Mouse (Mus musculus) embryo, embryonic 11.5 days (tissue): ENCODE results near the gene Hoxa13.

Source experiments
- DNase-seq: peaks from one replicate; pipeline ENCODE4 v3.0.0-alpha.2; 2012; ENCODE audit warnings: low read depth, low spot score

The Hoxa13 gene

GRCm38 (mm10) chr6:52236806-52237205, 23.9 kb downstream of the Hoxa13 start:
- no peak for DNase-seq

DNA sequence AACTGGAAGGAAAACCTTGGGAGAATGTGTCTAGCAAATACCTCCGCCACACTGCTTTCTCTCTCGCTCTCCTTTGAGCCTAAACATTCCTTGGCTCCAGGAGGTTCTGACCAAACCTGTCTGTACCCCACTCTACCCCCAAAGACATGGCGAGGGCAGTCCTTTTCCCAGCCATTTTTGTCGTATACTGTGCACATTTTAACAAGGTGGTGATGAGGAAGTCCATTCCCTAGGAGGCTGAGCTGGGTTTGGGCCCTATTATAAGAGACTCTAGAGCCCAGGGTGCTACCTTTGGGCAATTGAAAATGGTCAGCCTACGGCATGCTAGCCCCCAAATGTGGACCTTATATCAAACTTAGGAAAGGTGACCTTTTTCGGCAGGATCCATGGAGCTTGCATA, 24.8 kb downstream of the Hoxa13 start:
- DNase-seq: no peak

DNA sequence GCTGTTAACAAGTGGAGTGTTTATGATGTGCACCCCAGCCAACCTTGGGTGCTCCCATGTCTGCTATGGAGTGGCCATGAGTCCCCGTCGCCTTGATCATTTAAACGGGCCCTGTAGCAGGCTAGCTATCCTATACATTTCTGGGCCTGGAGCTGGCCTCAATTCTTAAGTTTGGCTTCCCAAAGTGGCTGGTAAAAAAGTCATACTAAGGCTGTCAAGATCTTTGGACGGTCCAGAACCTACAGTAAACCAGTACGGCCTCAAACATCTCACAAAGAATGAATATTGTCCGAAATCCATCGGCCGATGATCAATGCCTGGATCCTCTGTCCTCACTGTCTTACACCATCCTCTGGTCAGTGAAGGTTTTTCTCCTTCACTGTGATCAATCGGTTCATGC, 25.4 kb downstream of the Hoxa13 start:
- no peak for DNase-seq

GRCm38 (mm10) chr6:52234428-52235140, 26.1 kb downstream of the Hoxa13 start:
- no peak for DNase-seq

DNA sequence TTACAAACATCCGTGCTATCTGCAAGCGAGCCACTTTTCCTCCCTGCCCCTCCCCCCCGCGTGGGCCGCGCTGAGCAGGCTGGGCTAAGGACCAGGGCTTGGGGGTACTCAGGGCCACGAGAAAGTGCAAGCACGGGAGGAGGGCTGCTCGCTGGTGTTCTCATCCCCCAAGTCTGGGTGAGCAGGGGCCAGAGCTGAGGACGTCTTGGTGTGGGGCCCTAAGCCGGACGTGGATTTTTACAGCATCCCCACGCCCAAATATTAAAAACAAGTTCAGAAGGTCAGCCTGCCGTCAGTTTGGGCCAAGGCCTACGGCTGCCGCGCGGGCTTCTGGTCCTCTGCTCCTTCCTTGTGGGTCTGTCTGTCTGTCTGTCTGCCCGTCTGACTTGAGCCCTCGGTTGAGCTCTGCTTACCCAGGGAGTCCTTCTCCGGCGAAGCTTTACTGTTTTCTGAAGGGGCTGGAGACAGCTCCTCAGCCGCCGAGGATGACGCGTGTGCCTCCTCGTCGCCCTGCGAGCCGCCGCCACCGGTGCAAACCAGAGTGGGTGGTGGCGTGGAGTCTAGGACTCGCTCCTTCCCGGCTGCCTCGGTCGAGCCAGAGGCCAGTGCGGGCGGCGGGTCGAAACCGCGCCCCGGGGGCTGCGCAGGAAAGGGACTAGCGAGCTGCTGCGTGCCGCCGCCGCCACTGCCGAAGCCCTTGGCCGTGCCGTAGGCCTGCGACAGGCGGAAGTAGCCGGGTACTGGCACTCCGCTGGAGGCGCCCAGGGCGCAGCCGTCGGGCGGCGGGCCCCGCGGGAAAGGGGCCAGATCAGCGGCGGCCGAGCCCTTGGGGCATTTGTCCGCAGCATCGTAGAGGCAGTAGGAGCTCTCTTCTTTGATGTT, 26.9 kb downstream of the Hoxa13 start:
- DNase-seq: no peak

GRCm38 (mm10) chr6:52232984-52233545, 27.6 kb downstream of the Hoxa13 start:
- no peak for DNase-seq

DNA sequence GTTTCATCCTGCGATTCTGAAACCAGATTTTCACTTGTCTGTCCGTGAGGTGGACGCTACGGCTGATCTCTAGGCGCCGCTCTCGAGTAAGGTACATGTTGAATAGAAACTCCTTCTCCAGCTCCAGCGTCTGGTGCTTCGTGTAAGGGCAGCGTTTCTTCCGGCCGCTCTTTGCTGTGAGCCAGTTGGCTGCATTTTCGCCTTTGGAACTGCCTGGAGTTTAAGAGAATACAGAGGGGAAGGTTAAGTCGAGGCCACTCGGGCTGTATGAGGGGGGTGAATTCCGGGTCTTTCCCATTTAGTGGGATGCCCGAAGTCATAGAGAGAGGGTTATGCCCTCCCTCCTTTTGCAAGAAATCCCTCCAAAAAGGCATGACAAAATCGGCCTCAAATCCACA, 28.1 kb downstream of the Hoxa13 start:
- no peak for DNase-seq

- no peak for DNase-seq
Measured at GRCm38 (mm10) chr6:52231885-52232567, 28.7 kb downstream of the Hoxa13 start.

DNA sequence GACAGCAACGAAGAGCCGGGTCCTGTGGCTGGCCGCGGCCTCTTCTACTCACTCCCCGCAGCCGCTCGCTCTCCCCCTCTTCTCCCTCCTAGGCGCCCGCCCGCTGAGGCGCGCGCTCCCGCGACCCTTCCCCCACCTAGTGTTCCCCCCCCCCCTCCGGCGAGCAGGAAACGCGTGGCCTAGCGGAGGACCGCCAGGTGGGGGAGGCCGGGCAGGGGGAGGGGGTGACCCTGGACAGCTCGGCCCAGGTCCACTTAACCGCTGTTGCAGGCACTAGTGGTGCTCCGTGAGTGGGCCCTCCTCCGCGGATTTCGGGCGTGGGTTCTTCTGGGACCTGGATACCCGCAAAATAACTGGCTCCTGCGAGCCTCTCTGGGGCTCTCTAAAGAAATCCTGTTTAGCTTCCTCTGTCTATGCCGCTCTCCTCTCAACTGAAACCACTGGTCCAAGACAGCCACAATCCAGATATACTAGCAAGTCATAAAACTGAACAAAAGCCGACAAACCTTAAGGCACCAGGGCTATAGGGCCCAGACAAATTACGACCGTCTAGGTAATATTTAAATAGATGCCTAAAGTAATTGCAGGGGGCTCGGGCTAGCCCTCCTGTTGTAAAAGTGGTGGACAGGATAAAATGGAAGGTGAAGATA, 30.0 kb downstream of the Hoxa13 start, which contains the start of gene Hoxa9:
Gene Hoxa9, minus strand, starts transcription at position 574 of the 650 bp plus-strand sequence.
- DNase-seq: no peak

DNA sequence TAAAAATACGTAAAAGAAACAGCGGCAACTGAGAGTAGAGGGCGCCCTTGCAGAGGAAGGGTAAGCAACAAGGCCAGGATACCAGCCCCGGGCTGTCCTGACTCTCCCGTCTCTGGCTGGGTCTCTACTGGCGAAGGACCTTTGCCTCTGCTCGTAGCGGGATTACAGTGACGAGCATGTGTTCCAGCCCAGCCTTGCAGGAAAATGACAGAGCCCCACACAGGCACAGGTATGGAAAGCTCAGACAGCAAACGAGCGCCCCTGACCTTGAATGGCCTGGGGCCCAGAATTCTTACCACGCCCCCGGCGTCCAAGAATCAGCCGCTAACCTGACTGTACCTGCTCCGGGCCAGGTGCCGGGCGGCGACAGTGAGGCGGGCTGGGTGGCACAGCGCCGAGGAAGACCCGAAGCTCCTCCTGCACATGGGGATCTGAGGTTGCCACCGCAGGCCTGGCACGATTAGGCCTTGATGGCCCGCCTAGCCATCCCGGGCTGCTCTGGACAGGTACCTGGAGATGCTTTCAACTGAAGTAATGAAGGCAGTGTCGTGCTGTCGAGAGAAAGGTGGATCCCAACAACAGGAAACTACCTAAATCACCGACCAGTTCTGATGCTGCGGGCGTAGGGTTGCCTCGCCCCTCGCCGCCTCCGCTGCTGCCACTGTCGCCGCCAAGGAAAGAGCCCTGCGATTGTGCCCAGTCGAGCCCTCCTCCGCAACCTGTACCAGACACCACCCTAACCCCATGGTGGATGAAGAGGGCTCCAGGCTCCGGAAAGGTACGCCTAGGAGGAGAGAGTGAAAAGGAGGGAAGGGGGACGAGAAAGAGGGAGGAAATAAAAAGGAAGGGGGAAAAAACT, 30.9 kb downstream of the Hoxa13 start:
- no peak for DNase-seq

GRCm38 (mm10) chr6:52228475-52229465, 31.9 kb downstream of the Hoxa13 start:
- DNase-seq: no peak

GRCm38 (mm10) chr6:52227470-52228222, 33.0 kb downstream of the Hoxa13 start:
- DNase-seq: no peak

DNA sequence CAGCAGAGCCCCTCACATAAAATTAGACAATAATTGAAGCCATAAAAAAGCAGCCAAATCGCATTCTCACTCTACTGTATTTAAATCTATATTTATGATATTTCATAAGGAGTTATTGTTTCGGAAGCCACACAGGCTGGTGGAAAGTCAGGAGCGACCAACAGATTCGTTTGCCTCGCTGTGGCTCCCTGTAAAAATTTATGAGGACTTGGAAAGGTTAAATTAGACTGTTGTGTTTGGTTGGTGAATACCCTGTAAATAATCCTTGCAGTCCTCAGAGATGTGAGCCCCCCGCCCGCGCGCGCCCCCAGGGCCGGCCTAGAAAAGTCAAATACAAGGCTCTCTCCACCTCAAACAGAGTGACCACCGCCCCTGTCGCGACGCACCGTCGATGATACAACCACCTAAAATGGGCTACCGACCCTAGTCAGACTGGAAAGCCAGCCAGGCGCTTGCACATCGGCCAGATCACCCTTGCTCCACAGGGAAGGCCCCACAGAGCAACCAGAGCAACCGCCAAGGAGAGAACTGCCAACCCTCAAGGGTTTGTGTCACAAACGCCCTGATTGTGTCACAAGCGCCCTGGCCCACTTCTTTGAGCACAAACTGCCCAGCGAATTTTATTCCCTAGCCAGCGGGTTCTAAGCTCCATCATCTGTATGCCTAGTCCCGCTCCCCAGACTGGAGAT, 34.0 kb downstream of the Hoxa13 start:
- DNase-seq: no peak

- DNase-seq: no peak
Measured at GRCm38 (mm10) chr6:52225612-52226568, 34.8 kb downstream of the Hoxa13 start.

DNA sequence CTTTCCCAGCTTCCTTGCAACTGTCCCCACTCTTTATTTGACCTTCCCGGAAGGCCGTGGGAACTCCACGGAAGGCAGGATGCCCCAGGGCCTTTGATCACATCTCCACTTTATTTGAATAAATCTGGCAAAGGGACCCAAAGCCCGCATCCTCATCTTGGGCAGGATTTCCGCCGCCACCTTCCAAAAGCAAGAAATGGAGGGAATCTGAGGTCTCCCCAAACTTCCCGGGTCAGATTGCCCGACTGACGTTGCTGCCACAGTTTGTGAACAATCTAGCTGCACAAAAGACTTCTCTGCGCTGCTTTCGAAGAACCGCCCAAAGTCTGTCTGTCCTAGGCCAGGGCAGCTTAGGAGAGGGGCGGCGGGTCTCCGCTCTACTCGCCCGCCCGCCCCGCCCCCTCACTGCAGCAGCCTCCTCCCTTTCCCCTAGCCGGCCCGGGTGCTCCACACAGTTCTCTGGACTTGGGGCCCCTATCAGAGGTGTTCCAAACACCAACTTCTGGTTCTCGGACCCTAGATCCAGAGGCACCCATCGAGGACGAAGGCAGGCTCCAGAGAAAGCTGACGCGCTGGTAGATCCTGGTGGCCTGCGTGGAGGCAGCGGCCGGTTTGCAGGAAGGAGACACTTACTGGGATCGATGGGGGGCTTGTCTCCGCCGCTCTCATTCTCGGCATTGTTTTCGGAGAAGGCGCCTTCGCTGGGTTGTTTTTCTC, 35.6 kb downstream of the Hoxa13 start:
- no peak for DNase-seq
